Mouse (Mus musculus): ENCODE data around the gene Spdya. TPM values are rescaled to one million over a fixed set of nuclear protein-coding genes. Genes with fewer than 3 reads are reported as not detected.
A peak's percentile ranks its signal among the peaks of the same experiment; 100 is the strongest.
"Not testable (repeated sequence)": the region's sequence is repeated elsewhere in the genome, so short reads cannot be mapped to it uniquely, and the experiment has no call there.

Spdya gene
- 1.0 and 1.5 TPM in 2 replicates for polyA plus RNA-seq (2015; fragmentation: Nextera tagmentation; extraction: Ambion mirVana)

DNA sequence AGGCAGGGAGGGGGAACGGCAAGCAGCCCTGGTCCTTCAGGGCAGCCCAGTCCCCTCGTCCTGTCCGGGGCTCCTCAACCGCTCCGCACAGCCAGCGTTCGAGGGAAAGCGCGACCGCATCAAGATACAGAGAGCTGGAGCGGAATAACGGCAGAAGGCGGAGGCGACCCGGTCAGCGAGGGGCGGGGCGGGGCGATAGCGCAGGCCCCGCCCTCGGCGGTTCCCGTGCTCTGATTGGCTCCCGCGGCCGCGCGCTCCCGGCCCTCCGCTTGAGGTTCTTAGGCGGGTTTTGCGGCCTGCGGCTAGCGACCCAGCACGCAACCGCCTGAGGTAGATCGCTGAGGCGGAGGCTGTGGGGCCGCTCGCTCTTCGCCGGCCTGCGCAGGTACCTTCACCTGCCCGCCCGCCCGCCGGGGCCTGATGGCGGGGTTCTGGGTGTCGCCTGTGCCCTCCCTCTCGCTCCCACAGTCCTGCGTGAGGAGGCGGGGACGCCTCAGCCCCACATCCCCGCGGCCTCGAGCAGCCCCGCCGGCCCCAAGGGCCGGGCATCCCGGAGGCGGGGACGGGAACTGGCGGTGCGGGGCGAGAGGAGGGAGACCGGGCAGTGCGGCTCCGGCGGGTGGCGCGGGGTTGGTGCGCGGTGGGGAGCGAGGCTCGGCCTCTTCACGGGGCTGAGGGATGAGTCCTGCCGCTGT, at the start of gene Spdya:
TSS of gene Spdya (plus strand) at position 305 of the 695 bp plus-strand sequence.
- Histone ChIP-seq H3K27me3 (peaks cover 35% of the 10 kb centered on the region), H3K9me3 (no peaks in the 10 kb centered on the region), H3K4me1 (replicated peaks) (peaks cover 7% of the 10 kb centered on the region), H3K9ac (peak within 1 kb of the TSS; percentile 83), H3K27ac (replicated peaks) (peak within 1 kb of the TSS; percentile 76), H3K4me2 (peak within 1 kb of the TSS; percentile 92), H3K36me3 (no peaks in the 10 kb centered on the region), H3K4me3 (peak within 1 kb of the TSS; percentile 77)
- under 1% methylated on average over 45 of the region's 78 CpGs for WGBS
- ATAC-seq (ENCODE audit: low read depth), result peak; percentile 97

DNA sequence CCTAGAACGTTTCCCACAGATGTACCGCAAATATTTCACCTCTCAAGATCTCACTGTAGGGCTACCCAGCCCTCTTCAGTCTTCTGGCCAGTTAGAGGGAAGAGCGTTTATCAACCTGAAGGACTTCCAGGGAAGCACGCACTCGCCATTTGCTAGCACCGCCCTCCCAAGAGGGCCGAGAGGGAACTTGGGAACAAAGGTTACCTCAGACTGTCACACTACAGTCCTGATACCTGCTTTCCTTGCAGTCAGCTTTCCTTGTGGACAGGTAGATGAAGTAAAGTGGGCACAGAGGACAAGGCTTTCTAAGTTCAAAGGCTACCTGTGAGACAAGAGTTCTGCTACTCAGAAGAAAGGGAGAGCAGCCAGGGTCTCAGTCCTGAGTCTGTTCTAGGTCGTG, 45.0 kb upstream of the Spdya start:
- ATAC-seq (ENCODE audit: low read depth), result no peak
- Histone ChIP-seq H3K4me3 (no peak overlapping the region), H3K27ac (replicated peaks) (no peak overlapping the region), H3K4me1 (replicated peaks) (no peaks in the 10 kb centered on the region), H3K27me3 (no peaks in the 10 kb centered on the region), H3K9me3 (no peaks in the 10 kb centered on the region), H3K4me2 (no peak overlapping the region), H3K9ac (no peak overlapping the region), H3K36me3 (peaks cover 12% of the 10 kb centered on the region)
- 89% methylated on average over 8 of the region's 8 CpGs for WGBS

DNA sequence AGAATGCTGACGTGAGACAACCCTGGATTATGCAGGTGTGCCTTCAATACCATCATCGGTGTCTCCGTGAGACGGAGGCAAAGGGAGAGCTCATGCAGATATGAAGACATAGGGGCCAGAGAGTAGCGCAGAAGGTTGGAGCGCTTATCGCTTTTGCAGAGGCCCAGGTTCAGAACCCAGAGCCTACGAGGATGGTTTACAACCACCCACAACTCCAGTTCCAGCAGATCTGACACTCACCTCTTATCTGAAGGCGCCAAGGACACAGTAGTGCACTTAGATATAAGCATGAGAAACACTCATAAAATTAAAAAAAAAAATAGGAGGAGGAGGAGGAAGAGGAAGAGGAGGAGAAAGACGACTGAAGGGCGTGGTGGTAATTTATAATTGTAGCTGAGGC, 41.6 kb upstream of the Spdya start:
- ATAC-seq (ENCODE audit: low read depth), result no peak

DNA sequence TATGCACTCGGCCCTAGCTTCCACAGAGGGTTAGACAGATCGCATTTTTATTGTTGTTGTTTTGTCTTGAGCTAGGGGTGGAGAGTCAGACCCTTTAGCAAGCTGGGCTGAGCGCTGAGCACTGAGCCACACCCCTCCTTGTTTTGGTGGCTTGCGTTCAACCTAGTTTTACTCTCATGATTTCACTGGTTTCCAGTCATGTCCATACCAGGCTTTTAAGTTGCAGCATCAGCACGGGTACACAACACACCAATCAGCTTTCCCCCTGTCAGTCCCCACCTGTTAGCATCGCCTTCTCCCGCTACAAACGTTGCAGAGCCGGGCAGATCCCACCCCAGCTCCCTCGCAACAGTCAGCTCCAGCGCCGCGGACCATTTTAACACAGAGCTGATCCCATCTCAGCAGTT, 25.6 kb upstream of the Spdya start:
- H3K27ac ChIP-seq (replicated peaks), result peak overlapping the region; percentile 97
- WGBS, result under 1% methylated on average over 13 of the region's 13 CpGs
- H3K4me1 ChIP-seq (replicated peaks), result peaks cover 18% of the 10 kb centered on the region
- ATAC-seq (ENCODE audit: low read depth), result no peak; the same call in 1 of the 2 replicates
- peak overlapping the region; percentile 49 for H3K4me3 ChIP-seq
- H3K9ac ChIP-seq, result peak overlapping the region; percentile 70
- peak overlapping the region; percentile 74 for H3K4me2 ChIP-seq
- H3K36me3 ChIP-seq, result no peaks in the 10 kb centered on the region
- H3K9me3 ChIP-seq, result no peaks in the 10 kb centered on the region
- H3K27me3 ChIP-seq, result no peaks in the 10 kb centered on the region

More for the DNA sequence above, 41.6 kb upstream of the Spdya start:
- Histone ChIP-seq H3K4me1 (replicated peaks) (no peaks in the 10 kb centered on the region), H3K36me3 (peaks cover 10% of the 10 kb centered on the region), H3K9ac (no peak overlapping the region), H3K27me3 (no peaks in the 10 kb centered on the region), H3K4me2 (no peak overlapping the region), H3K4me3 (no peak overlapping the region), H3K9me3 (no peaks in the 10 kb centered on the region), H3K27ac (replicated peaks) (no peak overlapping the region)
- WGBS, result 96% methylated on average over 11 of the region's 11 CpGs

DNA sequence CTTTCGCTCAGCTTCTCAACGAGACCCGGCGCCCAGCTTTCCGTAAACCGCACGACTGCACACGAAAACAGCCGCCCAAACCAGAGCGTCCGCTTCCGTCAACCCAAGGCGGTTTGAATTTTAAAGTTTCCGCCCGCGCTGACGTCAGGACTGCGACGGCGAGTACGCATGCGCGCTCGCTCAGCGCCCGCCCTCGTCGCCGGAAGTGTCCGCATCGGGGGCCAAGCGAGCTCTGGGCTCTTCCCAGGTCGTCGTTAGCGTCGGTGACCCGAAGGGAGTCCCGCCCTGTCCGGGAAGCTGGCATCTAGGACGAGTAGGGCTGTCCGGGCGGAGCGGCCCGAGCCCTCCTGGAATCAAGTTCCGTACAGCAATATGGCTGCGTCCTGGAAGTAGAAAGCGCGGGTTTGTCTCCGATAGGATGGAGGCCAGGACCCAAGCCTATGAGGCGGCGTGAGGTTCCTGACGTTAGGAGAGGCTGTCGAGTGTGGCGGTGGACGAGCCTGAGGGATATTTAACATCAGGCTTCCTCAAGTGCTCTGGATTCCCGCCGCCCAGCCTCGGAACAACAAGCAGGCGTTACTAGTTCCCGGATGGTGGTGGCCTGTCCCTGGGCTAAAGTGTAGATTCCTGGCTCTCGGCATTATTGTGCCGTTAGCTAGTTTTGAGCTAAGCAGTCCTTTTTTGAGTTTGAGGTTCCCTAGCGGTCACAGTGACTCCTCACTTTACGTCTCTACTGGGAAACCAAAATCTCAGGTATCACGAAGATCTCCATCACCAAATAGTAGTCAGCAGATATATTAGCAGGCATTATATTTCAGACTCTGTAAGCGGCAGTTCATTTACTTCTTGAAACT, 24.9 kb upstream of the Spdya start, which contains the start of gene Ndc80:
TSS of gene Ndc80 (minus strand) at position 147 of the 854 bp plus-strand sequence.
- H3K27me3 ChIP-seq, result no peaks in the 10 kb centered on the region
- no peaks in the 10 kb centered on the region for H3K9me3 ChIP-seq
- H3K36me3 ChIP-seq, result no peaks in the 10 kb centered on the region
- H3K9ac ChIP-seq, result peak within 1 kb of the TSS; percentile 70
- H3K4me3 ChIP-seq, result peak within 1 kb of the TSS; percentile 49
- ATAC-seq (ENCODE audit: low read depth), result peak; percentile 98
- H3K4me1 ChIP-seq (replicated peaks), result peaks cover 18% of the 10 kb centered on the region
- H3K27ac ChIP-seq (replicated peaks), result peak within 1 kb of the TSS; percentile 97
- H3K4me2 ChIP-seq, result peak within 1 kb of the TSS; percentile 74
- WGBS, result under 1% methylated on average over 66 of the region's 66 CpGs

DNA sequence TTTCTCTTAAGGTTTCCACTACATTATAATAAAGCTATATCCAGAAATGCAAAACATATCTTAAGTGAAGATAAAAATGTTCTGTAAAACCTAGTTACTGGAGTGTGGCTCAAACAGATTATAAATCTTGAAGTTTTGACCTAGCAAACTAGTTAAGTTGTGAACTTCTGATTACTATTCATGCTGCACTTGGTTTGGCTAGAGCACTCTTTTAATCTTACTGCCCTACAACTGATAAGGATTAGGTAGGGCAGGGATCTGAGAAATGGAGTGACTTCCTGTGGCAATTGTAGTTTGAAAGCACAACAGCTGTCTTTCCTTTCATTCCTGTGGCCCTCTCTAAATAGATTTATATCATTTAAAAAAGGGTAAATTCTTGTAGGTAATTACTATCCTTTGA, 23.8 kb upstream of the Spdya start:
- Histone ChIP-seq H3K4me3 (no peak overlapping the region), H3K36me3 (no peaks in the 10 kb centered on the region), H3K27me3 (no peaks in the 10 kb centered on the region), H3K4me2 (no peak overlapping the region), H3K4me1 (replicated peaks) (peaks cover 18% of the 10 kb centered on the region), H3K27ac (replicated peaks) (no peak overlapping the region), H3K9ac (no peak overlapping the region), H3K9me3 (no peaks in the 10 kb centered on the region)
- ATAC-seq (ENCODE audit: low read depth), result no peak

DNA sequence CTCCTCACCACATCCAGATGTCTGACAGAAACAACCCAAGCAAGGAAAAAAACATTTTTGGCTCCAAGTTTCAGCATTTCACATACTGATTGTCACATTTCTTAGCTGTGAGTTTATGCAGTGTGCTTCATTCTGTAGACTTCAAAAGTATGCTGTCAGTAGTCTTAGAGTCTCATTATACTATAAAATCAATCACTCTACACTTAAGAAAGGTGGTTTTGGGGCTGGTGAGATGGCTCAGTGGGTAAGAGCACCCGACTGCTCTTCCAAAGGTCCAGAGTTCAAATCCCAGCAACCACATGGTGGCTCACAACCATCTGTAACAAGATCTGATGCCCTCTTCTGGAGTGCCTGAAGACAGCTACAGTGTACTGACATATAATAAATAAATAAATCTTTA, 16.3 kb upstream of the Spdya start:
- H3K4me3 ChIP-seq; H3K36me3 ChIP-seq; H3K27ac ChIP-seq (replicated peaks); H3K9ac ChIP-seq; H3K9me3 ChIP-seq; H3K27me3 ChIP-seq; H3K4me2 ChIP-seq; H3K4me1 ChIP-seq (replicated peaks); ATAC-seq (ENCODE audit: low read depth): not testable (repeated sequence)
- WGBS, result 75% methylated on average over 1 of the region's 1 CpGs

DNA sequence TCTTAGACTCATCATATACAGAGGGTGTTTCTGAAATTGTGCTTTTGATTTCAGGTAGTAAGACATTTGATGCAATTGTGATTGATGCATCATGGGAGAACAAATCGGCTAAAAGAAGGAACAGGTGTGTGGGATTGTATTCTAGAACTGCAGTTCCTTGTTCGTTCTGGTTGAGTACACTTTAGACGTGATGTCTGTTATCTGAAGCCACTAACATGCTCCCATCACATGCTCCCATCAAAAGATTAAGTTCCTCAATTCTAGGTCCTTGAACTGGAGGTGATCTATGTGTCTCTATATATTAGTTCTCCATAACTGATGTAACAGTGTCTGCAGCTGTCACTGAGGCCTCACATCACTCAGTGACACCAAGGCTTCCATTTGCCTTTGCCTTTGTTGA, 14.7 kb upstream of the Spdya start:
- H3K4me3 ChIP-seq, result no peak overlapping the region
- WGBS, result 87% methylated on average over 3 of the region's 3 CpGs
- no peak overlapping the region for H3K9ac ChIP-seq
- no peak for ATAC-seq (ENCODE audit: low read depth)
- no peaks in the 10 kb centered on the region for H3K36me3 ChIP-seq
- H3K27me3 ChIP-seq, result no peaks in the 10 kb centered on the region
- H3K4me2 ChIP-seq, result no peak overlapping the region
- H3K4me1 ChIP-seq (replicated peaks), result no peaks in the 10 kb centered on the region
- no peak overlapping the region for H3K27ac ChIP-seq (replicated peaks)
- no peaks in the 10 kb centered on the region for H3K9me3 ChIP-seq

DNA sequence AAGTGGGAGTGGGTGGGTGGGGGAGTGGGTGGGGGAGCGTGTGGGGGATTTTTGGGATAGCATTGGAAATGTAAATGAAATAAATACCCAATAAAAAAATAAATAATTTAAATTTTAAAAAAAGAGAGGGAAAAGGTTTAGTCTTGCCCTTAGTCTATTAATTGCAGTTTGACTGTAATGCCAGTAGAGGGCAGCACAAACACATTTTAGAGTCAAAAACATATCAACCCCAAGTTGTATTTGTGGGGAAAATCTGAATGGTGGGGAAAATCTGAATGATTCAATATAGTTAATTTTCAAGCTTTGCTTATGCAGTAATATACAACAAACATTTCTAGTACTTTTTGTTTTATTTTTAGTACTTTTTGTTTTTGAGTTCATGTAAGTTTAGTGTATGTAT, 3.3 kb upstream of the Spdya start:
- no peaks in the 10 kb centered on the region for H3K36me3 ChIP-seq
- 0% methylated on average over 1 of the region's 1 CpGs for WGBS
- H3K27ac ChIP-seq (replicated peaks), result no peak overlapping the region
- H3K4me3 ChIP-seq, result no peak overlapping the region
- peaks cover 25% of the 10 kb centered on the region for H3K27me3 ChIP-seq
- ATAC-seq (ENCODE audit: low read depth), result no peak
- no peak overlapping the region for H3K9ac ChIP-seq
- H3K4me2 ChIP-seq, result no peak overlapping the region
- peaks cover 7% of the 10 kb centered on the region for H3K4me1 ChIP-seq (replicated peaks)
- H3K9me3 ChIP-seq, result no peaks in the 10 kb centered on the region

DNA sequence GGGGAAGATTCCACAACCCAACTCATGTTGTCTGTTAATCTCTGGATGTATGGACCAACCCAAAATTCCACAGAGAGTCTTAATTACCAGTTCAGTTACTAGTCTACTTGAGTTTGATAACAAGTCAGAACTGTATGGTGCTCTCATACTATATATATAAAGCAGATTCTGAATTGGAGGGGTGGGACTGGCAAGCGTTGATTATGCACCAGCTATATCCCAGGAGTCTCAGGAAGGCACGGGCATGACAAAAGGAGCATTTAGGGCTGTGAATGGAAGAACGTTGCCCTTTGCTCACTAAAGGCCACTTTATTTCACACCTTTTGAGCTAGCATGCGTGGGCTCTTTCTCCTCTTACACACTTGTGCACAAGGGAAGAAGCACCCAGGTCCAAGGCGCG, 511 bp upstream of the Spdya start:
- Histone ChIP-seq H3K27me3 (peaks cover 35% of the 10 kb centered on the region), H3K9me3 (no peaks in the 10 kb centered on the region), H3K4me3 (peak overlapping the region; percentile 77), H3K4me1 (replicated peaks) (peaks cover 7% of the 10 kb centered on the region), H3K36me3 (no peaks in the 10 kb centered on the region), H3K4me2 (peak overlapping the region; percentile 92), H3K9ac (peak overlapping the region; percentile 83), H3K27ac (replicated peaks) (peak overlapping the region; percentile 19; the same call in 1 of the 2 replicates)
- no peak for ATAC-seq (ENCODE audit: low read depth)
- WGBS, result 4% methylated on average over 6 of the region's 6 CpGs

DNA sequence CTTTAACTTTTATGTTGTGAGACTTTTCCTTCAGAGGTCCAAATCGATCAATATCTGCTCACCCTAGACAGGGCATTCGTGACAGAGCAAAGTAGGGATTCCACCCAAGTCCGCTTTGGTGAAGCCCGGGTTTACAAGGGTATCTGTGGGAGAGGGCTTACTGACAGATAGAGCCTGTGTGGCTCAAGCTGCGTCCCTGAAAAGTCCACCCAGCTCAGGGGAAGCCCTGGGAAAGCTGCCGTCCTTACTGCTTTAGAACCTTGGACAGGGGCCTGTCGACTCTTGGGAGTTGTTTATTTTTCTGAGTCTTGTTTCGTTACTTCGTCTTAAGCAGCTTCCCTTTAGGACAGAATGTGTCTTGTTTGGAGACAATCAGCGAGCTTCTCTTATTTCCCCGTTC, 1.0 kb downstream of the Spdya start:
- Histone ChIP-seq H3K27me3 (peaks cover 35% of the 10 kb centered on the region), H3K9ac (no peak overlapping the region), H3K4me3 (peak overlapping the region; percentile 77; the same call in 1 of the 2 replicates), H3K36me3 (no peaks in the 10 kb centered on the region), H3K4me1 (replicated peaks) (peaks cover 7% of the 10 kb centered on the region), H3K27ac (replicated peaks) (no peak overlapping the region), H3K9me3 (no peaks in the 10 kb centered on the region), H3K4me2 (peak overlapping the region; percentile 92)
- no peak for ATAC-seq (ENCODE audit: low read depth)
- WGBS, result 13% methylated on average over 11 of the region's 11 CpGs

DNA sequence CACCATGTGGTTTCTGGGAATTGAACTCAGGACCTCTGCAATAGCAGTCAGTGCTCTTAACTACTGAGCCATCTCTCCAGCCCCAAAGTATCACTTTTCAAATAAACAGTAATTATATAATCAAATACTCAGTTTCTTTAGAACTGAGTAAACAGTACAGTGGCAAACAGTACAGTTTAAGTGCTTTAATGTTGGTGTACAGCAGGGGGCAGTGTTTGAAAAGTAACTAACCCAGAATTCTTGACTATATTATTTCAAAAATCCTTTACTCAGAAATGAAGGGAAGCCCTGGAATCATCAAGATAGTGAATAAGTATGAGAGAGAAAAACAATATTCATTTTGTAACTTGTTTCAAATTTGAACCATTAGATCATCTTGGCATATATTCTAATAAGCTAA, 9.8 kb downstream of the Spdya start:
- Histone ChIP-seq H3K4me1 (replicated peaks) (no peaks in the 10 kb centered on the region), H3K27ac (replicated peaks) (no peak overlapping the region), H3K4me3 (no peak overlapping the region), H3K4me2 (no peak overlapping the region), H3K36me3 (no peaks in the 10 kb centered on the region), H3K9ac (no peak overlapping the region), H3K27me3 (no peaks in the 10 kb centered on the region), H3K9me3 (no peaks in the 10 kb centered on the region)
- ATAC-seq (ENCODE audit: low read depth), result no peak
